Mouse (Mus musculus) lung, adult 2 months (tissue): ENCODE results near the gene Olig3.

Experiments used
- CTCF ChIP-seq: fragments of 200-500 bp; IDR thresholded peaks from 2 replicates; pipeline ENCODE4 v1.5.1; 2011; ENCODE audit warnings: mild to moderate bottlenecking, low read length, control low read depth; ENCODE audit not compliant: insufficient read depth
- POLR2A ChIP-seq: fragments of 200-500 bp; IDR thresholded peaks from 2 replicates; pipeline ENCODE4 v1.6.1; 2011; ENCODE audit warnings: low read depth, mild to moderate bottlenecking, control low read depth, low read length, borderline replicate concordance; ENCODE audit errors: extremely low read depth

DNA sequence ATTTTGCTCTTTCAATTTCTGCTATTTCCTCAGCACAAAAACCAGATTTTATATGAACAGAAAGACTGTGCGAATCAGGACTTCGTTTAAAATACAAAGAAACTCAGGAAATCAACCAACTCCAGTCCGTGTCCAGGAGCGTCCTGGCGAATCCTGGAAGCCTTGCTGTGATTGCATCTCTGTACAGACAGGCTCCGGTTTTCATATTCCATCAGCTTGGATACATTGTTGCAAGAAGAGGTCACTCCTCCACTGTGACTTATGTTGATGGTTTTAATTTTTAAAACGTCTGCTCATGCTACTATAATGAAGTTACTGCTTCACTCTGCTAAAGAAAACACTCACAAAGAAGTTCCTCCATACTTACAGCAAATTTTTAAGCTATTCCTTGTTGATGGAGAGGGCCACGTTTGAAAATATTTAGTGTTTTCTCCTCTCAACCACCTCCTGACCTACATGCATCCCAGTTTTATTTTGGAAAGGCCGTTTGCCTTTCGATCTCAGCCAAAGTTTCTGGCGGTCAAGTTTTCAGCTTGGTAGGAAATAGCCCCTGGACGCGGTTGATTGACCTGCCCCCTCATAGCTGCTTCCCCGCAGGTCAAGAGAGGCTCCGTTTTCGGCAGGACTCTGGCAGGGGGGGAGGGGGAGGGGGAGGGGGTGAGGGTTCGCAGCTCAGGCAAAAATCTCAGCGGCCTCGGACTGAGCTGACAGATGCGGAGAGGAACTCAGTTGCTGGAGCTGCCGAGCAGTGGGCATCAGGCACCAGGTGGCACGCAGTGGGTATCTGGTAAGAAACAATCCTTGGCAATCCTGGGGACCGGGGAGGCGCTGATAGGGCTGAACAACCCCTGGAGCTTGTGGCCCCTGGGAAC, 4.1 kb upstream of the Olig3 start:
- TF ChIP-seq POLR2A (no peak), CTCF (no peak)
